Mouse (Mus musculus) thymus, adult 2 months (tissue): ENCODE measurements around the gene Misp. TPM values are rescaled to one million over a fixed set of nuclear protein-coding genes. Genes with fewer than 3 reads are reported as not detected.

ENCODE experiments used
- DNase-seq: peaks from one replicate; pipeline ENCODE4 v3.0.0; 2021
- H3K27ac ChIP-seq: fragments of 200-500 bp; 2 replicates; pipeline ENCODE4 v1.5.1; 2012; ENCODE audit warnings: low read length, control low read depth; ENCODE audit not compliant: control insufficient read depth, insufficient read depth
- H3K27me3 ChIP-seq: fragments of 200-500 bp; 2 replicates; pipeline ENCODE4 v1.6.1; 2012; ENCODE audit warnings: mild to moderate bottlenecking, low read length, moderate library complexity, mixed read lengths; ENCODE audit not compliant: control insufficient read depth, insufficient read depth
- H3K36me3 ChIP-seq: fragments of 200-500 bp; 2 replicates; pipeline ENCODE4 v1.6.1; 2012; ENCODE audit warnings: mild to moderate bottlenecking, low read length, moderate library complexity; ENCODE audit not compliant: control insufficient read depth, insufficient read depth
- H3K4me1 ChIP-seq: fragments of 200-500 bp; replicated peaks from 2 replicates; pipeline ENCODE4 v1.6.1; 2012; ENCODE audit warnings: low read length; ENCODE audit not compliant: control insufficient read depth, insufficient read depth
- H3K4me3 ChIP-seq: fragments of 200-500 bp; 2 replicates; pipeline ENCODE4 v1.5.1; 2012; ENCODE audit warnings: mild to moderate bottlenecking, low read length, control low read depth, moderate library complexity; ENCODE audit not compliant: control insufficient read depth, insufficient read depth
- CTCF ChIP-seq: fragments of 200-500 bp; IDR thresholded peaks from 2 replicates; pipeline ENCODE4 v1.5.1; 2012; ENCODE audit warnings: mild to moderate bottlenecking, control low read depth, low read length, moderate library complexity, borderline replicate concordance; ENCODE audit not compliant: control insufficient read depth, poor library complexity, insufficient read depth; ENCODE audit errors: extremely low read depth
- POLR2A ChIP-seq: fragments of 200-500 bp; IDR thresholded peaks from 2 replicates; pipeline ENCODE4 v1.6.1; 2012; ENCODE audit warnings: mild to moderate bottlenecking, low read length, control low read depth, moderate library complexity; ENCODE audit not compliant: control insufficient read depth, poor library complexity, insufficient read depth; ENCODE audit errors: extremely low read depth
- WGBS: fragments of 180-500 bp; shearing (Covaris S2); methylation state at CpG from one replicate; pipeline ENCODE4 v1.1.7; 2018; 5-methylcytosine and 5-hydroxymethylcytosine counted together
- polyA plus RNA-seq: library from polyadenylated mRNA; depleted of rRNA; stranded (reverse); fragments of >200 nt; gene quantifications from 2 replicates; pipeline ENCODE4 v1.2.3, GENCODE M21; 2012

Gene Misp
- polyA plus RNA-seq, 1 experiment, result 6.8 TPM

GRCm38 (mm10) chr10:79865189-79865601, 44.4 kb downstream of the Misp start:
- no peak overlapping the region for H3K4me3 ChIP-seq
- peaks cover 40% of the 10 kb centered on the region for H3K36me3 ChIP-seq
- H3K4me1 ChIP-seq, result no peaks in the 10 kb centered on the region
- TF ChIP-seq CTCF (no peak), POLR2A (no peak)
- H3K27ac ChIP-seq, result no peak overlapping the region
- no peaks in the 10 kb centered on the region for H3K27me3 ChIP-seq
- no peak for DNase-seq
- WGBS, result 93% methylated on average over 12 of the region's 12 CpGs

GRCm38 (mm10) chr10:79865801-79866295, 45.1 kb downstream of the Misp start:
- 87% methylated on average over 19 of the region's 19 CpGs for WGBS
- H3K36me3 ChIP-seq, result peaks cover 33% of the 10 kb centered on the region
- no peak overlapping the region for H3K4me3 ChIP-seq
- H3K4me1 ChIP-seq, result no peaks in the 10 kb centered on the region
- DNase-seq, result no peak
- H3K27ac ChIP-seq, result no peak overlapping the region
- no peaks in the 10 kb centered on the region for H3K27me3 ChIP-seq
- no peak for TF ChIP-seq POLR2A
- TF ChIP-seq CTCF, result no peak

GRCm38 (mm10) chr10:79866601-79867000, 45.8 kb downstream of the Misp start:
- H3K27me3 ChIP-seq, result no peaks in the 10 kb centered on the region
- TF ChIP-seq POLR2A (no peak), CTCF (no peak)
- no peak for DNase-seq
- no peak overlapping the region for H3K27ac ChIP-seq
- H3K36me3 ChIP-seq, result peaks cover 26% of the 10 kb centered on the region
- no peaks in the 10 kb centered on the region for H3K4me1 ChIP-seq
- H3K4me3 ChIP-seq, result no peak overlapping the region
- 92% methylated on average over 11 of the region's 11 CpGs for WGBS

GRCm38 (mm10) chr10:79871845-79872244, 51.1 kb downstream of the Misp start:
- Histone ChIP-seq H3K27me3 (peaks cover 8% of the 10 kb centered on the region; the same call in 1 of the 2 replicates), H3K4me3 (no peak overlapping the region), H3K27ac (no peak overlapping the region), H3K36me3 (no peaks in the 10 kb centered on the region), H3K4me1 (peaks cover 16% of the 10 kb centered on the region)
- TF ChIP-seq CTCF (no peak), POLR2A (no peak)
- WGBS, result 83% methylated on average over 8 of the region's 8 CpGs
- DNase-seq, result no peak

GRCm38 (mm10) chr10:79872862-79873261, 52.1 kb downstream of the Misp start:
- DNase-seq, result no peak
- TF ChIP-seq POLR2A (no peak), CTCF (no peak)
- H3K36me3 ChIP-seq, result no peaks in the 10 kb centered on the region
- H3K4me3 ChIP-seq, result no peak overlapping the region
- H3K4me1 ChIP-seq, result peaks cover 26% of the 10 kb centered on the region
- peaks cover 8% of the 10 kb centered on the region; the same call in 1 of the 2 replicates for H3K27me3 ChIP-seq
- WGBS, result 71% methylated on average over 3 of the region's 3 CpGs
- H3K27ac ChIP-seq, result no peak overlapping the region

- no peak overlapping the region for H3K4me3 ChIP-seq
- TF ChIP-seq POLR2A, result no peak
- no peak for TF ChIP-seq CTCF
- peaks cover 8% of the 10 kb centered on the region; the same call in 1 of the 2 replicates for H3K27me3 ChIP-seq
- WGBS, result 10% methylated on average over 6 of the region's 6 CpGs
- H3K36me3 ChIP-seq, result no peaks in the 10 kb centered on the region
- no peak for DNase-seq
- H3K4me1 ChIP-seq, result peaks cover 28% of the 10 kb centered on the region
- H3K27ac ChIP-seq, result no peak overlapping the region
Measured at GRCm38 (mm10) chr10:79873313-79873712, 52.5 kb downstream of the Misp start.
